Mouse (Mus musculus) C2C12 (cell line): Measurements from ENCODE around the gene Mrgprh.

ENCODE experiments used
- CEBPB ChIP-seq: IDR thresholded peaks from one replicate; pipeline ENCODE4 v1.6.1; 2011; ENCODE audit warnings: low read depth, mild to moderate bottlenecking, control low read depth, moderate library complexity
- CTCF ChIP-seq: IDR thresholded peaks from one replicate; pipeline ENCODE4 v1.5.1; 2011; ENCODE audit not compliant: control insufficient read depth, insufficient read depth, insufficient read length
- MAX ChIP-seq: IDR thresholded peaks from one replicate; pipeline ENCODE4 v1.6.1; 2011; ENCODE audit warnings: mild to moderate bottlenecking, control low read depth
- MYOD1 ChIP-seq: IDR thresholded peaks from one replicate; pipeline ENCODE4 v1.6.1; 2011; ENCODE audit warnings: low read depth; ENCODE audit not compliant: control insufficient read depth, insufficient read length
- USF1 ChIP-seq: IDR thresholded peaks from one replicate; pipeline ENCODE4 v1.6.1; 2011; ENCODE audit warnings: low read depth, mild to moderate bottlenecking, control low read depth, moderate library complexity

DNA sequence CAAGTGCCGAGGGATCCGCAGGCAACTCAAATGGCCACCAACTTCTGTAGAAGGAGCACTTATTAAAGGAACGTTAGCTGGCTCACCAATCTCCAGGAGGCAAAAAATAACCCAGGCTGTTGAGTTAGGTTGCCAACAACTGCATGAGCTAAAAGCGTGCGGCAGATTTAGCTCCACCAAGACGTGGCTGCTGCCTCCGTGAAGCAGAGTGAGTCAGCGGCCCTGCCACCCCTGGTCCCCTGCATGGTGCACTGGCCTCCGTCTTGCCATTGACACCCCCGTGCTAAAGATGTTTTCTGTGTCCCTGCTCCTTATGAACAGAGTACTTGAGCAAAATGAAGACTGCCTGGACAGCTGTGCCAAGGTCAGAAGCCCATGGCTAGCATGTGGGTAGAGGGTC is 9.0 kb upstream of the Mrgprh start:
- TF ChIP-seq CTCF (no peak), USF1 (no peak), CEBPB (no peak), MAX (no peak), MYOD1 (no peak)
